Mouse (Mus musculus): ENCODE measurements around the gene Gm20422. TPM values are rescaled to one million over a fixed set of nuclear protein-coding genes. Genes with fewer than 3 reads are reported as not detected.

Gene Gm20422
- polyA plus RNA-seq, 1 experiment from 2014 or later, result 0.64 TPM

GRCm38 (mm10) chr8:69808094-69808863, 33.6 kb upstream of the Gm20422 start, which contains the start of gene Gmip:
Gene Gmip (plus strand): TSS chr8:69808679.
- H3K27ac ChIP-seq (ENCODE audit: low read depth, low read length), result peak within 1 kb of the TSS; percentile 66
- ATAC-seq, result peak; percentile 73
- H3K9me3 ChIP-seq (ENCODE audit: control insufficient read depth, low read length), result no peaks in the 10 kb centered on the region
- peak within 1 kb of the TSS; percentile 82 for H3K9ac ChIP-seq (ENCODE audit: low read depth, low read length)
- no peaks in the 10 kb centered on the region for H3K27me3 ChIP-seq (replicated peaks; ENCODE audit: control insufficient read depth, insufficient read depth, low read length)
- peaks cover 44% of the 10 kb centered on the region for H3K36me3 ChIP-seq (ENCODE audit: control insufficient read depth, insufficient read depth, low read length)
- peak within 1 kb of the TSS; percentile 69 for H3K4me3 ChIP-seq (ENCODE audit: low read length)
- WGBS, result 5% methylated on average over 28 of the region's 28 CpGs
- H3K4me2 ChIP-seq (ENCODE audit: low read length), result peak within 1 kb of the TSS; percentile 79
- H3K4me1 ChIP-seq (ENCODE audit: control insufficient read depth, insufficient read depth, low read depth, low read length), result peaks cover 3% of the 10 kb centered on the region; the same call in 1 of the 2 replicates

- Histone ChIP-seq H3K27me3 (replicated peaks; ENCODE audit: control insufficient read depth, insufficient read depth, low read length) (no peaks in the 10 kb centered on the region), H3K4me3 (ENCODE audit: low read length) (no peak overlapping the region), H3K9ac (ENCODE audit: low read depth, low read length) (no peak overlapping the region), H3K4me2 (ENCODE audit: low read length) (no peak overlapping the region), H3K4me1 (ENCODE audit: control insufficient read depth, insufficient read depth, low read depth, low read length) (peaks cover 3% of the 10 kb centered on the region; the same call in 1 of the 2 replicates), H3K9me3 (ENCODE audit: control insufficient read depth, low read length) (no peaks in the 10 kb centered on the region), H3K27ac (ENCODE audit: low read depth, low read length) (no peak overlapping the region), H3K36me3 (ENCODE audit: control insufficient read depth, insufficient read depth, low read length) (peaks cover 51% of the 10 kb centered on the region)
- 95% methylated on average over 5 of the region's 5 CpGs for WGBS
- ATAC-seq, result no peak
Observed at GRCm38 (mm10) chr8:69807236-69807635, 32.5 kb upstream of the Gm20422 start.

- Histone ChIP-seq H3K9me3 (ENCODE audit: control insufficient read depth, low read length) (no peaks in the 10 kb centered on the region), H3K27me3 (replicated peaks; ENCODE audit: control insufficient read depth, insufficient read depth, low read length) (no peaks in the 10 kb centered on the region), H3K4me3 (ENCODE audit: low read length) (no peak overlapping the region), H3K27ac (ENCODE audit: low read depth, low read length) (no peak overlapping the region), H3K36me3 (ENCODE audit: control insufficient read depth, insufficient read depth, low read length) (peaks cover 58% of the 10 kb centered on the region), H3K4me2 (ENCODE audit: low read length) (no peak overlapping the region), H3K4me1 (ENCODE audit: control insufficient read depth, insufficient read depth, low read depth, low read length) (peaks cover 3% of the 10 kb centered on the region; the same call in 1 of the 2 replicates), H3K9ac (ENCODE audit: low read depth, low read length) (no peak overlapping the region)
- ATAC-seq, result no peak
- WGBS, result 92% methylated on average over 9 of the region's 9 CpGs
Observed at GRCm38 (mm10) chr8:69805491-69805890, 30.8 kb upstream of the Gm20422 start.

- H3K27me3 ChIP-seq (replicated peaks; ENCODE audit: control insufficient read depth, insufficient read depth, low read length), result no peaks in the 10 kb centered on the region
- no peak for ATAC-seq
- H3K4me1 ChIP-seq (ENCODE audit: control insufficient read depth, insufficient read depth, low read depth, low read length), result peaks cover 3% of the 10 kb centered on the region; the same call in 1 of the 2 replicates
- H3K4me2 ChIP-seq (ENCODE audit: low read length), result no peak overlapping the region
- no peak overlapping the region for H3K4me3 ChIP-seq (ENCODE audit: low read length)
- no peak overlapping the region for H3K27ac ChIP-seq (ENCODE audit: low read depth, low read length)
- WGBS, result 97% methylated on average over 10 of the region's 10 CpGs
- peaks cover 62% of the 10 kb centered on the region for H3K36me3 ChIP-seq (ENCODE audit: control insufficient read depth, insufficient read depth, low read length)
- H3K9me3 ChIP-seq (ENCODE audit: control insufficient read depth, low read length), result no peaks in the 10 kb centered on the region
- H3K9ac ChIP-seq (ENCODE audit: low read depth, low read length), result no peak overlapping the region
Observed at GRCm38 (mm10) chr8:69805086-69805485, 30.4 kb upstream of the Gm20422 start.

- 92% methylated on average over 6 of the region's 6 CpGs for WGBS
- no peak overlapping the region for H3K27ac ChIP-seq (ENCODE audit: low read depth, low read length)
- H3K36me3 ChIP-seq (ENCODE audit: control insufficient read depth, insufficient read depth, low read length), result peaks cover 67% of the 10 kb centered on the region
- H3K4me2 ChIP-seq (ENCODE audit: low read length), result no peak overlapping the region
- H3K9ac ChIP-seq (ENCODE audit: low read depth, low read length), result no peak overlapping the region
- H3K4me1 ChIP-seq (ENCODE audit: control insufficient read depth, insufficient read depth, low read depth, low read length), result peaks cover 3% of the 10 kb centered on the region; the same call in 1 of the 2 replicates
- no peak overlapping the region for H3K4me3 ChIP-seq (ENCODE audit: low read length)
- no peaks in the 10 kb centered on the region for H3K27me3 ChIP-seq (replicated peaks; ENCODE audit: control insufficient read depth, insufficient read depth, low read length)
- H3K9me3 ChIP-seq (ENCODE audit: control insufficient read depth, low read length), result no peaks in the 10 kb centered on the region
- ATAC-seq, result no peak
Observed at GRCm38 (mm10) chr8:69804537-69804936, 29.9 kb upstream of the Gm20422 start.

GRCm38 (mm10) chr8:69803366-69803765, 28.7 kb upstream of the Gm20422 start:
- 95% methylated on average over 7 of the region's 7 CpGs for WGBS
- ATAC-seq, result no peak

GRCm38 (mm10) chr8:69802216-69802615, 27.5 kb upstream of the Gm20422 start:
- no peak overlapping the region for H3K9ac ChIP-seq (ENCODE audit: low read depth, low read length)
- H3K27ac ChIP-seq (ENCODE audit: low read depth, low read length), result no peak overlapping the region
- H3K4me2 ChIP-seq (ENCODE audit: low read length), result no peak overlapping the region
- no peaks in the 10 kb centered on the region for H3K27me3 ChIP-seq (replicated peaks; ENCODE audit: control insufficient read depth, insufficient read depth, low read length)
- H3K36me3 ChIP-seq (ENCODE audit: control insufficient read depth, insufficient read depth, low read length), result peaks cover 83% of the 10 kb centered on the region
- no peaks in the 10 kb centered on the region for H3K4me1 ChIP-seq (ENCODE audit: control insufficient read depth, insufficient read depth, low read depth, low read length)
- H3K9me3 ChIP-seq (ENCODE audit: control insufficient read depth, low read length), result no peaks in the 10 kb centered on the region
- no peak for ATAC-seq
- no peak overlapping the region for H3K4me3 ChIP-seq (ENCODE audit: low read length)

More at GRCm38 (mm10) chr8:69803366-69803765, 28.7 kb upstream of the Gm20422 start:
- Histone ChIP-seq H3K4me2 (ENCODE audit: low read length) (no peak overlapping the region), H3K9ac (ENCODE audit: low read depth, low read length) (no peak overlapping the region), H3K27ac (ENCODE audit: low read depth, low read length) (no peak overlapping the region), H3K4me1 (ENCODE audit: control insufficient read depth, insufficient read depth, low read depth, low read length) (peaks cover 2% of the 10 kb centered on the region; the same call in 1 of the 2 replicates), H3K9me3 (ENCODE audit: control insufficient read depth, low read length) (no peaks in the 10 kb centered on the region), H3K36me3 (ENCODE audit: control insufficient read depth, insufficient read depth, low read length) (peaks cover 79% of the 10 kb centered on the region), H3K27me3 (replicated peaks; ENCODE audit: control insufficient read depth, insufficient read depth, low read length) (no peaks in the 10 kb centered on the region), H3K4me3 (ENCODE audit: low read length) (no peak overlapping the region)

GRCm38 (mm10) chr8:69801796-69802195, 27.1 kb upstream of the Gm20422 start:
- Histone ChIP-seq H3K4me3 (ENCODE audit: low read length) (no peak overlapping the region), H3K4me2 (ENCODE audit: low read length) (no peak overlapping the region), H3K4me1 (ENCODE audit: control insufficient read depth, insufficient read depth, low read depth, low read length) (no peaks in the 10 kb centered on the region), H3K9ac (ENCODE audit: low read depth, low read length) (no peak overlapping the region), H3K27ac (ENCODE audit: low read depth, low read length) (no peak overlapping the region), H3K27me3 (replicated peaks; ENCODE audit: control insufficient read depth, insufficient read depth, low read length) (no peaks in the 10 kb centered on the region), H3K36me3 (ENCODE audit: control insufficient read depth, insufficient read depth, low read length) (peaks cover 82% of the 10 kb centered on the region), H3K9me3 (ENCODE audit: control insufficient read depth, low read length) (no peaks in the 10 kb centered on the region)
- WGBS, result 93% methylated on average over 4 of the region's 4 CpGs
- no peak for ATAC-seq

GRCm38 (mm10) chr8:69799946-69800345, 25.3 kb upstream of the Gm20422 start:
- Histone ChIP-seq H3K27ac (ENCODE audit: low read depth, low read length) (no peak overlapping the region), H3K4me1 (ENCODE audit: control insufficient read depth, insufficient read depth, low read depth, low read length) (no peaks in the 10 kb centered on the region), H3K9ac (ENCODE audit: low read depth, low read length) (no peak overlapping the region), H3K36me3 (ENCODE audit: control insufficient read depth, insufficient read depth, low read length) (peaks cover 70% of the 10 kb centered on the region), H3K9me3 (ENCODE audit: control insufficient read depth, low read length) (no peaks in the 10 kb centered on the region), H3K4me2 (ENCODE audit: low read length) (no peak overlapping the region), H3K27me3 (replicated peaks; ENCODE audit: control insufficient read depth, insufficient read depth, low read length) (no peaks in the 10 kb centered on the region), H3K4me3 (ENCODE audit: low read length) (no peak overlapping the region)
- 91% methylated on average over 5 of the region's 5 CpGs for WGBS
- no peak for ATAC-seq
